Comparison of ENCODE assay signal across 30 mouse cellular contexts in genomic region chr13:45052805-45053204, GRCm38 (mm10). TPM values are rescaled to one million over a fixed set of nuclear protein-coding genes. Genes with fewer than 3 reads are reported as not detected.
"Had no signal": no experiment of that assay in that cellular context is flagged by ENCODE, and none has a peak within 500 bp of the region (broad histone marks: within the 10 kb centered on the region; RNA-seq: fewer than 3 reads in every experiment).

No protein-coding gene starts in this region.

- H3K9ac ChIP-seq: hindbrain, embryonic 12.5 days; hindbrain, embryonic 14.5 days; intestine, embryonic 15.5 days; limb, embryonic 12.5 days; liver, embryonic 13.5 days; liver, embryonic 15.5 days had no signal

- H3K9me3 ChIP-seq: hindbrain, embryonic 10.5 days; hindbrain, embryonic 12.5 days; intestine, embryonic 15.5 days; limb, embryonic 10.5 days; limb, embryonic 12.5 days; liver, embryonic 13.5 days; liver, embryonic 15.5 days had no signal

- ATAC-seq: hindbrain, embryonic 16.5 days; inflammation-experienced regulatory T-cells, adult 6 months; intestine, embryonic 15.5 days; intestine, postnatal 0 days had no signal

- DNase-seq: gastrocnemius, adult 2 months; gastrocnemius, postnatal 10 days; gastrocnemius, postnatal 25 days; heart, adult 18-20 months; heart, postnatal 10 days; heart, postnatal 4 days; kidney, adult 18-20 months; kidney, adult 8-10 months; kidney, postnatal 10 days; kidney, postnatal 25 days; kidney, postnatal 4 days; liver; liver, embryonic 13.5 days had no signal

- H3K27me3 ChIP-seq: hindbrain, embryonic 12.5 days; intestine, embryonic 15.5 days; limb, embryonic 12.5 days had no signal

- H3K4me1 ChIP-seq: hindbrain, embryonic 10.5 days; hindbrain, embryonic 12.5 days; limb, embryonic 10.5 days; liver, embryonic 13.5 days; liver, embryonic 15.5 days had no signal

- H3K27ac ChIP-seq: gastrocnemius, adult 2 months; hindbrain, embryonic 10.5 days; hindbrain, embryonic 12.5 days; hindbrain, embryonic 14.5 days; intestine, embryonic 15.5 days; layer of hippocampus, adult 2 months; left cerebral cortex, adult 2 months; limb, embryonic 10.5 days; limb, embryonic 12.5 days; liver, embryonic 13.5 days; liver, embryonic 15.5 days had no signal

- H3K4me2 ChIP-seq: heart, embryonic 11.5 days; hindbrain, embryonic 12.5 days; hindbrain, embryonic 14.5 days; intestine, embryonic 15.5 days; limb, embryonic 12.5 days; liver, embryonic 11.5 days; liver, embryonic 13.5 days; liver, embryonic 15.5 days had no signal

- H3K36me3 ChIP-seq: hindbrain, embryonic 10.5 days; hindbrain, embryonic 12.5 days; intestine, embryonic 15.5 days; limb, embryonic 10.5 days; limb, embryonic 12.5 days; liver, embryonic 13.5 days; liver, embryonic 15.5 days had no signal

- H3K4me3 ChIP-seq: gastrocnemius, adult 2 months; hindbrain, embryonic 10.5 days; hindbrain, embryonic 12.5 days; intestine, embryonic 15.5 days; layer of hippocampus, adult 2 months; left cerebral cortex, adult 2 months; limb, embryonic 10.5 days; limb, embryonic 12.5 days; liver, embryonic 13.5 days; liver, embryonic 15.5 days had no signal

RNA-seq across cellular contexts. Expression of gene Gm9817, which starts 25.7 kb away (rescaled TPM):
- total RNA-seq: granulocyte monocyte progenitor cell, adult 5-6 weeks; layer of hippocampus, adult 2 months; left cerebral cortex, adult 2 months; left cerebral cortex, postnatal 36 days had no signal
- polyA plus RNA-seq: heart, embryonic 11.5 days; hindbrain, embryonic 10.5 days; hindbrain, embryonic 12.5 days; hindbrain, embryonic 14.5 days; intestine, embryonic 15.5 days; kidney, embryonic 16.5 days; limb, embryonic 10.5 days; limb, embryonic 12.5 days; liver, embryonic 11.5 days; liver, embryonic 13.5 days; liver, embryonic 15.5 days had no signal
